Comparison of ENCODE assay signal across 18 mouse cellular contexts in genomic region chr9:99359012-99359411, GRCm38 (mm10). TPM values are rescaled to one million over a fixed set of nuclear protein-coding genes. Genes with fewer than 3 reads are reported as not detected.
DNase-seq lines count a peak whose midpoint lies in the region; ATAC-seq lines count a peak whose summit lies in the region.
"Had no signal": no experiment of that assay in that cellular context is flagged by ENCODE, and none has a peak within 500 bp of the region (broad histone marks: within the 10 kb centered on the region; RNA-seq: fewer than 3 reads in every experiment).

No protein-coding gene starts in this region.

- no peak for ATAC-seq in midbrain, embryonic 11.5 days (ENCODE audit: low FRiP score)
- no peak for ATAC-seq in midbrain, embryonic 16.5 days
- peak; percentile 36 for ATAC-seq in common myeloid progenitor, adult 5-6 weeks (replicated peaks; ENCODE audit: low read depth, poor library complexity, severe bottlenecking)
- 0 out of 2 replicates have a peak, but pooled peaks have one; percentile 23 for ATAC-seq in megakaryocyte progenitor cell, adult 5-6 weeks (replicated peaks; ENCODE audit: poor library complexity)
- ATAC-seq in intestine, embryonic 16.5 days: no peak
- ATAC-seq: activated CD4-positive, CD25-positive, alpha-beta regulatory T cell, adult 4 months; CD4-positive, CD25-positive, alpha-beta regulatory T cell, adult 4 months; inflammation-experienced regulatory T-cells, adult 6 months had no signal

- H3K9me3 ChIP-seq in midbrain, embryonic 11.5 days (ENCODE audit: control insufficient read depth, low read length): no peaks in the 10 kb centered on the region
- no peaks in the 10 kb centered on the region for H3K9me3 ChIP-seq in midbrain, embryonic 16.5 days (replicated peaks; ENCODE audit: control insufficient read depth, low read length, poor library complexity, severe bottlenecking)
- no peaks in the 10 kb centered on the region for H3K9me3 ChIP-seq in intestine, embryonic 16.5 days (ENCODE audit: control insufficient read depth, low read length)
- H3K9me3 ChIP-seq: forebrain, embryonic 10.5 days; heart, embryonic 10.5 days; heart, embryonic 13.5 days had no signal

- no peak overlapping the region for H3K4me3 ChIP-seq in midbrain, embryonic 11.5 days (ENCODE audit: low read depth, low read length)
- H3K4me3 ChIP-seq in midbrain, embryonic 16.5 days (ENCODE audit: low read depth, low read length): no peak overlapping the region
- H3K4me3 ChIP-seq in intestine, embryonic 16.5 days (ENCODE audit: low read length): no peak overlapping the region

- H3K36me3 ChIP-seq in midbrain, embryonic 11.5 days (ENCODE audit: control insufficient read depth, insufficient read depth, low read length): no peaks in the 10 kb centered on the region
- H3K36me3 ChIP-seq in midbrain, embryonic 16.5 days (ENCODE audit: control insufficient read depth, insufficient read depth, low read length): no peaks in the 10 kb centered on the region
- H3K36me3 ChIP-seq in intestine, embryonic 16.5 days (ENCODE audit: control insufficient read depth, insufficient read depth, low read length): no peaks in the 10 kb centered on the region
- H3K36me3 ChIP-seq: forebrain, embryonic 10.5 days; heart, embryonic 10.5 days; heart, embryonic 13.5 days had no signal

- H3K4me1 ChIP-seq in midbrain, embryonic 11.5 days (ENCODE audit: control insufficient read depth, insufficient read depth, low read length): peaks cover 10% of the 10 kb centered on the region
- peaks cover 4% of the 10 kb centered on the region; the same call in 1 of the 2 replicates for H3K4me1 ChIP-seq in midbrain, embryonic 16.5 days (ENCODE audit: control insufficient read depth, insufficient read depth, low read length)
- H3K4me1 ChIP-seq in intestine, embryonic 16.5 days (ENCODE audit: control insufficient read depth, insufficient read depth, low read length): peaks cover 6% of the 10 kb centered on the region; the same call in 1 of the 2 replicates

- DNase-seq in midbrain, embryonic 11.5 days (ENCODE audit: low spot score, missing footprints): peak; percentile 78
- DNase-seq in embryo, embryonic 10 days (ENCODE audit: low spot score): no peak
- DNase-seq: gastrocnemius, postnatal 25 days had no signal

- WGBS in midbrain, embryonic 11.5 days: 91% methylated on average over 15 of the region's 15 CpGs
- WGBS in midbrain, embryonic 16.5 days: 91% methylated on average over 15 of the region's 15 CpGs
- WGBS in intestine, embryonic 16.5 days: 90% methylated on average over 15 of the region's 15 CpGs

- no peak overlapping the region for H3K27ac ChIP-seq in midbrain, embryonic 11.5 days (ENCODE audit: low read depth, low read length)
- no peak overlapping the region for H3K27ac ChIP-seq in midbrain, embryonic 16.5 days (ENCODE audit: low read length)
- H3K27ac ChIP-seq in intestine, embryonic 16.5 days (ENCODE audit: low read length): no peak overlapping the region
- H3K27ac ChIP-seq: forebrain, embryonic 10.5 days; heart, adult 2 months; heart, embryonic 13.5 days; hindbrain, embryonic 14.5 days; hindbrain, postnatal 0 days had no signal

- no peak overlapping the region for H3K9ac ChIP-seq in midbrain, embryonic 11.5 days (ENCODE audit: low read length)
- no peak overlapping the region for H3K9ac ChIP-seq in midbrain, embryonic 16.5 days (ENCODE audit: low read depth, low read length)
- H3K9ac ChIP-seq in intestine, embryonic 16.5 days (ENCODE audit: low read depth, low read length): no peak overlapping the region

- no peak overlapping the region for H3K4me2 ChIP-seq in midbrain, embryonic 11.5 days
- no peak overlapping the region for H3K4me2 ChIP-seq in midbrain, embryonic 16.5 days (ENCODE audit: low read length)
- H3K4me2 ChIP-seq in intestine, embryonic 16.5 days (ENCODE audit: low read depth, low read length): no peak overlapping the region

- peaks cover 32% of the 10 kb centered on the region for H3K27me3 ChIP-seq in midbrain, embryonic 11.5 days (ENCODE audit: control insufficient read depth, insufficient read depth, low read length)
- peaks cover 34% of the 10 kb centered on the region for H3K27me3 ChIP-seq in midbrain, embryonic 16.5 days (ENCODE audit: control insufficient read depth, insufficient read depth, low read depth, low read length)
- peaks cover 31% of the 10 kb centered on the region for H3K27me3 ChIP-seq in intestine, embryonic 16.5 days (replicated peaks; ENCODE audit: control insufficient read depth, insufficient read depth, low read length)

RNA-seq across cellular contexts. Expression of gene Esyt3, which starts 0.7 kb away (rescaled TPM):
- 0.12 and 0.34 TPM in 2 replicates for polyA plus RNA-seq in midbrain, embryonic 11.5 days (2014; fragmentation: Nextera tagmentation; extraction: Ambion mirVana)
- polyA plus RNA-seq in midbrain, embryonic 16.5 days (2015; fragmentation: Nextera tagmentation; extraction: Ambion mirVana): 0.78 and 0.99 TPM in 2 replicates
- total RNA-seq in common myeloid progenitor, adult 5-6 weeks (2017): 0.09 TPM in 1 of 2 replicates, not detected in the other
- not detected in 2 replicates for total RNA-seq in megakaryocyte progenitor cell, adult 5-6 weeks (2015)
- not detected in 2 replicates for total RNA-seq in megakaryocyte progenitor cell, adult 5-6 weeks (2017)
- 0.38 and 0.40 TPM in 2 replicates for polyA plus RNA-seq in intestine, embryonic 16.5 days (2015; fragmentation: Nextera tagmentation; extraction: Ambion mirVana)
- total RNA-seq: gastrocnemius, adult 8-10 months had no signal
- polyA plus RNA-seq: C2C12; CD4-positive, CD25-positive, alpha-beta regulatory T cell, adult 4 months had no signal

Comparison
In these comparisons a context has a peak if more than half of its experiments do, and no peak if none do; other contexts are left out.
1. ATAC-seq: peak in common myeloid progenitor, adult 5-6 weeks (single experiment) and megakaryocyte progenitor cell, adult 5-6 weeks (single experiment); none in midbrain, embryonic 11.5 days (single experiment), midbrain, embryonic 16.5 days (single experiment) and intestine, embryonic 16.5 days (single experiment).